8 mouse cellular contexts compared by ENCODE assay signal in genomic region chr11:69121741-69122335, GRCm38 (mm10). TPM values are rescaled to one million over a fixed set of nuclear protein-coding genes. Genes with fewer than 3 reads are reported as not detected.
DNase-seq lines count a peak whose midpoint lies in the region; ATAC-seq lines count a peak whose summit lies in the region.

No protein-coding gene starts in this region.

- H3K9me3 ChIP-seq in heart, embryonic 10.5 days: no peaks in the 10 kb centered on the region
- no peaks in the 10 kb centered on the region for H3K9me3 ChIP-seq in hindbrain, embryonic 14.5 days (ENCODE audit: control insufficient read depth, low read length)
- no peaks in the 10 kb centered on the region for H3K9me3 ChIP-seq in midbrain, embryonic 15.5 days

- H3K9ac ChIP-seq in hindbrain, embryonic 14.5 days: peak overlapping the region; percentile 72
- peak overlapping the region; percentile 60 for H3K9ac ChIP-seq in midbrain, embryonic 15.5 days

- peaks cover 64% of the 10 kb centered on the region for H3K4me1 ChIP-seq in heart, embryonic 10.5 days
- H3K4me1 ChIP-seq in hindbrain, embryonic 14.5 days (replicated peaks; ENCODE audit: control insufficient read depth, insufficient read depth, low read length): peaks cover 27% of the 10 kb centered on the region
- H3K4me1 ChIP-seq in midbrain, embryonic 15.5 days: peaks cover 60% of the 10 kb centered on the region

- ATAC-seq in hindbrain, embryonic 14.5 days (ENCODE audit: low FRiP score): no peak
- no peak for ATAC-seq in midbrain, embryonic 15.5 days (replicated peaks)

- DNase-seq in heart, embryonic 10.5 days (ENCODE audit: low spot score): peak; percentile 82
- DNase-seq in heart, postnatal 4 days: no peak
- DNase-seq in thymus, postnatal 0 days (ENCODE audit: low spot score): peak; percentile 33
- DNase-seq in thymus, postnatal 25 days: no peak
- DNase-seq in hindbrain, embryonic 14.5 days (ENCODE audit: low spot score): peak; percentile 25
- no peak for DNase-seq in spleen, postnatal 14 days (ENCODE audit: low spot score in 2 of 2)
- DNase-seq in T-cell, adult 2 months (ENCODE audit: low spot score): no peak

- peak overlapping the region; percentile 88 for H3K27ac ChIP-seq in heart, embryonic 10.5 days
- H3K27ac ChIP-seq in hindbrain, embryonic 14.5 days: 0 out of 2 replicates have a peak overlapping the region, but pooled peaks have one; percentile 1
- H3K27ac ChIP-seq in midbrain, embryonic 15.5 days: peak overlapping the region; percentile 68; the same call in 1 of the 2 replicates

- H3K4me3 ChIP-seq in heart, embryonic 10.5 days: peak overlapping the region; percentile 86
- peak overlapping the region; percentile 59 for H3K4me3 ChIP-seq in hindbrain, embryonic 14.5 days (replicated peaks; ENCODE audit: low read length)
- peak overlapping the region; percentile 67 for H3K4me3 ChIP-seq in midbrain, embryonic 15.5 days

- peak overlapping the region; percentile 98 for H3K4me2 ChIP-seq in hindbrain, embryonic 14.5 days (replicated peaks)
- peak overlapping the region; percentile 88 for H3K4me2 ChIP-seq in midbrain, embryonic 15.5 days

- under 1% methylated on average over 32 of the region's 32 CpGs for WGBS in heart, embryonic 10.5 days
- WGBS in hindbrain, embryonic 14.5 days: under 1% methylated on average over 29 of the region's 32 CpGs
- 1% methylated on average over 31 of the region's 32 CpGs for WGBS in midbrain, embryonic 15.5 days

- no peaks in the 10 kb centered on the region for H3K36me3 ChIP-seq in heart, embryonic 10.5 days
- no peaks in the 10 kb centered on the region for H3K36me3 ChIP-seq in hindbrain, embryonic 14.5 days (replicated peaks; ENCODE audit: control insufficient read depth, insufficient read depth)
- H3K36me3 ChIP-seq in midbrain, embryonic 15.5 days (replicated peaks): no peaks in the 10 kb centered on the region

- H3K27me3 ChIP-seq in heart, embryonic 10.5 days (ENCODE audit: insufficient read depth, poor library complexity, severe bottlenecking): peaks cover 1% of the 10 kb centered on the region; the same call in 1 of the 2 replicates
- H3K27me3 ChIP-seq in hindbrain, embryonic 14.5 days (ENCODE audit: control insufficient read depth, insufficient read depth, low read length): peaks cover 19% of the 10 kb centered on the region
- peaks cover 11% of the 10 kb centered on the region for H3K27me3 ChIP-seq in midbrain, embryonic 15.5 days (replicated peaks)

RNA-seq across cellular contexts. Expression of gene 9130213A22Rik, which starts 0.6 kb away (rescaled TPM):
- 0.16 and 0.17 TPM in 2 replicates for polyA plus RNA-seq in heart, embryonic 10.5 days (2016; fragmentation: Nextera tagmentation; extraction: Ambion mirVana)
- total RNA-seq in heart, postnatal 4 days (2021): under 1 TPM; 0.29 to 0.65 TPM
- polyA plus RNA-seq in thymus, postnatal 0 days (2015; fragmentation: Nextera tagmentation; extraction: Ambion mirVana): 0.49 and 0.64 TPM in 2 replicates
- polyA plus RNA-seq in hindbrain, embryonic 14.5 days (2014; fragmentation: Nextera tagmentation; extraction: Ambion mirVana): 0.39 and 0.56 TPM in 2 replicates
- polyA plus RNA-seq in midbrain, embryonic 15.5 days (2015; fragmentation: Nextera tagmentation; extraction: Ambion mirVana): 0.24 and 0.27 TPM in 2 replicates

RNA-seq across cellular contexts. Expression of gene Hes7, which starts 1.6 kb away (rescaled TPM):
- polyA plus RNA-seq in heart, embryonic 10.5 days (2016; fragmentation: Nextera tagmentation; extraction: Ambion mirVana): 0.60 and 0.63 TPM in 2 replicates
- total RNA-seq in heart, postnatal 4 days (2021): under 1 TPM; 0.23 to 0.29 TPM
- 0.39 and 0.71 TPM in 2 replicates for polyA plus RNA-seq in thymus, postnatal 0 days (2015; fragmentation: Nextera tagmentation; extraction: Ambion mirVana)
- 0.43 and 0.52 TPM in 2 replicates for polyA plus RNA-seq in hindbrain, embryonic 14.5 days (2014; fragmentation: Nextera tagmentation; extraction: Ambion mirVana)
- polyA plus RNA-seq in midbrain, embryonic 15.5 days (2015; fragmentation: Nextera tagmentation; extraction: Ambion mirVana): 0.86 and 0.89 TPM in 2 replicates

RNA-seq across cellular contexts. Expression of gene Aloxe3, which starts 3.9 kb away (rescaled TPM):
- 0.16 and 0.25 TPM in 2 replicates for polyA plus RNA-seq in heart, embryonic 10.5 days (2016; fragmentation: Nextera tagmentation; extraction: Ambion mirVana)
- total RNA-seq in heart, postnatal 4 days (2021): under 1 TPM in 1 of 2 experiments, not detected in 1; 0.45 TPM
- polyA plus RNA-seq in thymus, postnatal 0 days (2015; fragmentation: Nextera tagmentation; extraction: Ambion mirVana): 0.62 and 0.73 TPM in 2 replicates
- 4.3 and 4.9 TPM in 2 replicates for polyA plus RNA-seq in hindbrain, embryonic 14.5 days (2014; fragmentation: Nextera tagmentation; extraction: Ambion mirVana)
- polyA plus RNA-seq in midbrain, embryonic 15.5 days (2015; fragmentation: Nextera tagmentation; extraction: Ambion mirVana): 6.3 and 8.0 TPM in 2 replicates

RNA-seq across cellular contexts. Expression of gene Per1, which starts 26.8 kb away (rescaled TPM):
- 8.0 and 8.8 TPM in 2 replicates for polyA plus RNA-seq in heart, embryonic 10.5 days (2016; fragmentation: Nextera tagmentation; extraction: Ambion mirVana)
- 10 to 100 TPM; 42.6 to 55.6 TPM for total RNA-seq in heart, postnatal 4 days (2021)
- polyA plus RNA-seq in thymus, postnatal 0 days (2015; fragmentation: Nextera tagmentation; extraction: Ambion mirVana): 3.5 and 4.7 TPM in 2 replicates
- 9.6 and 10.1 TPM in 2 replicates for polyA plus RNA-seq in hindbrain, embryonic 14.5 days (2014; fragmentation: Nextera tagmentation; extraction: Ambion mirVana)
- 11.3 and 12.3 TPM in 2 replicates for polyA plus RNA-seq in midbrain, embryonic 15.5 days (2015; fragmentation: Nextera tagmentation; extraction: Ambion mirVana)

RNA-seq across cellular contexts. Expression of gene Vamp2, which starts 33.5 kb away (rescaled TPM):
- polyA plus RNA-seq in heart, embryonic 10.5 days (2016; fragmentation: Nextera tagmentation; extraction: Ambion mirVana): 85.8 and 93.0 TPM in 2 replicates
- total RNA-seq in heart, postnatal 4 days (2021): 10 to 100 TPM; 80.2 to 84.6 TPM
- polyA plus RNA-seq in thymus, postnatal 0 days (2015; fragmentation: Nextera tagmentation; extraction: Ambion mirVana): 35.9 and 38.5 TPM in 2 replicates
- polyA plus RNA-seq in hindbrain, embryonic 14.5 days (2014; fragmentation: Nextera tagmentation; extraction: Ambion mirVana): 324 and 368 TPM in 2 replicates
- polyA plus RNA-seq in midbrain, embryonic 15.5 days (2015; fragmentation: Nextera tagmentation; extraction: Ambion mirVana): 319 and 333 TPM in 2 replicates

Comparison
In these comparisons a context has a peak if more than half of its experiments do, and no peak if none do; other contexts are left out.
1. DNase-seq: peak in heart, embryonic 10.5 days (single experiment), thymus, postnatal 0 days (single experiment) and hindbrain, embryonic 14.5 days (single experiment); none in heart, postnatal 4 days (single experiment), thymus, postnatal 25 days (single experiment), spleen, postnatal 14 days (0 of 2) and T-cell, adult 2 months (single experiment).
2. H3K27ac ChIP-seq: peak in every context shown above with its lines; median percentile 88 in heart, embryonic 10.5 days; 68 in midbrain, embryonic 15.5 days; 1 in hindbrain, embryonic 14.5 days.
3. Peak in every context shown above with its lines, with median percentiles within 50 percentile points of each other: H3K4me3 ChIP-seq.